Mouse (Mus musculus) heart, embryonic 16.5 days (tissue): Measurements from ENCODE around the gene Tsr1. TPM values are rescaled to one million over a fixed set of nuclear protein-coding genes. Genes with fewer than 3 reads are reported as not detected.

ENCODE experiments used
- ATAC-seq: fragments of 200-750 bp; cut with Nextera tagmentation; replicated peaks from 2 replicates; pipeline ENCODE4 v1.8.0; 2017; ENCODE audit warnings: moderate number of reproducible peaks; ENCODE audit not compliant: insufficient read depth, low FRiP score; ENCODE audit errors: extremely low read depth
- H3K27ac ChIP-seq: fragments of 300-500 bp; sonication (generic); 2 replicates; pipeline ENCODE4 v1.5.1; 2014; ENCODE audit warnings: mild to moderate bottlenecking, low read length, control low read depth, moderate library complexity
- H3K27me3 ChIP-seq: fragments of 300-500 bp; sonication (generic); 2 replicates; pipeline ENCODE4 v1.6.1; 2014; ENCODE audit warnings: low read length, mixed read lengths; ENCODE audit not compliant: control insufficient read depth, insufficient read depth
- H3K36me3 ChIP-seq: fragments of 300-500 bp; sonication (generic); 2 replicates; pipeline ENCODE4 v1.6.1; 2014; ENCODE audit not compliant: control insufficient read depth, insufficient read depth
- H3K4me1 ChIP-seq: fragments of 300-500 bp; sonication (generic); 2 replicates; pipeline ENCODE4 v1.6.1; 2014; ENCODE audit warnings: low read length, mixed read lengths; ENCODE audit not compliant: control insufficient read depth, insufficient read depth
- H3K4me2 ChIP-seq: fragments of 300-500 bp; sonication (generic); 2 replicates; pipeline ENCODE4 v1.6.1; 2014; ENCODE audit warnings: low read depth, mild to moderate bottlenecking, control low read depth, low read length
- H3K4me3 ChIP-seq: fragments of 300-500 bp; sonication (generic); 2 replicates; pipeline ENCODE4 v1.5.1; 2014; ENCODE audit warnings: mild to moderate bottlenecking, control low read depth, low read length
- H3K9ac ChIP-seq: fragments of 300-500 bp; sonication (generic); 2 replicates; pipeline ENCODE4 v1.6.1; 2014; ENCODE audit warnings: low read length, control low read depth
- H3K9me3 ChIP-seq: fragments of 300-500 bp; sonication (generic); replicated peaks from 2 replicates; pipeline ENCODE4 v1.6.1; 2016; ENCODE audit warnings: low read length; ENCODE audit not compliant: control insufficient read depth
- WGBS: fragments of 180-500 bp; shearing (Covaris S2); extraction: QIAGEN DNeasy Blood & Tissue Kit; methylation state at CpG from one replicate; pipeline ENCODE4 v1.1.7; 2014; 5-methylcytosine and 5-hydroxymethylcytosine counted together
- microRNA-seq: library from miRNA; unstranded; fragments of <30 nt; microRNA quantifications from one replicate; pipeline ENCODE4, GENCODE M21; 2017
- polyA plus RNA-seq: library from polyadenylated mRNA; unstranded; fragments of >200 nt; fragmentation: Nextera tagmentation; extraction: Ambion mirVana; gene quantifications from 2 replicates; pipeline ENCODE4 v1.2.1, GENCODE M21; 2015

The Tsr1 gene
- polyA plus RNA-seq, 1 experiment from 2014 or later = 24.7 TPM

- peaks cover 10% of the 10 kb centered on the region for H3K36me3 ChIP-seq
- no peaks in the 10 kb centered on the region for H3K9me3 ChIP-seq
- H3K4me2 ChIP-seq = no peak overlapping the region
- WGBS = 77% methylated on average over 3 of the region's 3 CpGs
- H3K27ac ChIP-seq = no peak overlapping the region
- H3K9ac ChIP-seq = no peak overlapping the region
- no peak for ATAC-seq
- no peak overlapping the region for H3K4me3 ChIP-seq
- no peaks in the 10 kb centered on the region for H3K27me3 ChIP-seq
- H3K4me1 ChIP-seq = no peaks in the 10 kb centered on the region
Observed at GRCm38 (mm10) chr11:74946348-74946747, 48.5 kb downstream of the Tsr1 start.

GRCm38 (mm10) chr11:74954901-74955300 is 57.0 kb downstream of the Tsr1 start:
- no peaks in the 10 kb centered on the region for H3K9me3 ChIP-seq
- H3K4me1 ChIP-seq = peaks cover 6% of the 10 kb centered on the region
- H3K4me3 ChIP-seq = no peak overlapping the region
- H3K27ac ChIP-seq = no peak overlapping the region
- H3K4me2 ChIP-seq = no peak overlapping the region
- H3K27me3 ChIP-seq = no peaks in the 10 kb centered on the region
- H3K9ac ChIP-seq = no peak overlapping the region
- ATAC-seq = no peak
- H3K36me3 ChIP-seq = peaks cover 7% of the 10 kb centered on the region; the same call in 1 of the 2 replicates

GRCm38 (mm10) chr11:74956006-74956405 is 58.1 kb downstream of the Tsr1 start:
- Histone ChIP-seq H3K27ac (no peak overlapping the region), H3K4me1 (peaks cover 6% of the 10 kb centered on the region), H3K4me2 (no peak overlapping the region), H3K9ac (no peak overlapping the region), H3K9me3 (no peaks in the 10 kb centered on the region), H3K36me3 (peaks cover 5% of the 10 kb centered on the region; the same call in 1 of the 2 replicates), H3K27me3 (no peaks in the 10 kb centered on the region), H3K4me3 (no peak overlapping the region)
- ATAC-seq = no peak

- Histone ChIP-seq H3K4me1 (peaks cover 8% of the 10 kb centered on the region), H3K4me2 (no peak overlapping the region), H3K36me3 (peaks cover 5% of the 10 kb centered on the region; the same call in 1 of the 2 replicates), H3K27me3 (no peaks in the 10 kb centered on the region), H3K9ac (no peak overlapping the region), H3K27ac (no peak overlapping the region), H3K9me3 (no peaks in the 10 kb centered on the region), H3K4me3 (no peak overlapping the region)
- ATAC-seq = no peak
- WGBS = 91% methylated on average over 2 of the region's 2 CpGs
Observed at GRCm38 (mm10) chr11:74957600-74957999, 59.7 kb downstream of the Tsr1 start.

Small RNA genes within 50 kb of the gene (microRNA-seq; reads per million reads assigned to microRNA genes)
- gene Mir6926 = not detected

Other genes with a start within 250 kb of the Tsr1 start
- 63.0 and 73.4 TPM in 2 replicates for gene Cluh, start 248.6 kb upstream of the Tsr1 start, polyA plus RNA-seq
- gene Pafah1b1, start 173.4 kb upstream of the Tsr1 start, polyA plus RNA-seq = 41.7 and 53.1 TPM in 2 replicates
- gene Mettl16, start 127.2 kb upstream of the Tsr1 start, polyA plus RNA-seq = 30.4 and 33.0 TPM in 2 replicates
- 3.0 and 3.3 TPM in 2 replicates for gene Mnt, start 67.2 kb upstream of the Tsr1 start, polyA plus RNA-seq
- 4.7 and 4.9 TPM in 2 replicates for gene Sgsm2, start 1.0 kb upstream of the Tsr1 start, polyA plus RNA-seq
- 11.2 and 11.4 TPM in 2 replicates for gene Smg6, start 27.8 kb downstream of the Tsr1 start, polyA plus RNA-seq
- gene Srr, start 27.9 kb downstream of the Tsr1 start, polyA plus RNA-seq = 20.3 and 22.2 TPM in 2 replicates